Mouse (Mus musculus): ENCODE results near the gene 4930455H04Rik.

The 4930455H04Rik gene

DNA sequence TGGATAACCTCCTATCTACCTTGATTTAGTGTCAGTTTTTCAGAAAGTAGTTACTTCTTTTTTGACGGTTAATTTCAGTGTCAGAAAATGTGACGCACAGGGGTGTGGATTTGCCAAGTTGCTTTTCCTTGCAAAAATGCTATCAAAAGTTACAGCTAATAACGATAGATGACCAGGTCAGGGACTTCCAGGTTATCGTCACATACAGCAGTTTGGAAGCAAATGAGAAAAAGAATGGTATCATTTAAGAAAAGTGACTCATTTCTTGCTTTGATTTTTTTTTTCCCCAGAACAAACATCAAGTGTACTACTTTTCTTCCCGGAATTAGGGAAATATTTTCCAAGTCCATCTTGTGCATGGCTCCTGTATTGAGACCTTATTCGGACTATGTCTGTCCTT lies 631 bp upstream of the 4930455H04Rik start:
- DNase-seq (ENCODE audit: low read depth), result no peak

DNA sequence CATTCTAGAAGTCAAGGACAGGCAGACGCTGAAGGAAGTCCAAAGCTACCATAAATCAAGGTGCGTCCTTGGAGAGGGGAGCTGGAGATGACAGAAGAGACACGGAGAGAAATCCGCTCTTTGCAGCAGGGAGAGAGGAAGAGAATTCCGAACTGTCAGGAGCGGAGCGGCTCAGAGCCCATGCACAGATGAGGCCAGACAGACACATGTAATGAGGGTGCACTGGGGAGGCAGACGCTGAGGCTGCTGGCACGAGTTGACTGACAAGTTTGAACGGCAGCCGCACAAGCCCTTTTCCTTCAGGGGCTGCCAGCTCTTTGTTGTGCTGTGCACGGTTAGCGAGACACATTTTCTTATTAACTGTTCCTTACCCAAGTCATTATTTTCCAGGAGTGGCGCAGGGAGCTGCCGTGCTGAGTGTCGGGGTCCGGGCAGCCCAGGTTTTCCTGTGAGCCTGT lies 502 bp downstream of the 4930455H04Rik start, which contains the start of gene Palmd:
Gene Palmd, minus strand, starts transcription at position 448 of the 458 bp plus-strand sequence.
- DNase-seq (ENCODE audit: low read depth), result no peak

DNA sequence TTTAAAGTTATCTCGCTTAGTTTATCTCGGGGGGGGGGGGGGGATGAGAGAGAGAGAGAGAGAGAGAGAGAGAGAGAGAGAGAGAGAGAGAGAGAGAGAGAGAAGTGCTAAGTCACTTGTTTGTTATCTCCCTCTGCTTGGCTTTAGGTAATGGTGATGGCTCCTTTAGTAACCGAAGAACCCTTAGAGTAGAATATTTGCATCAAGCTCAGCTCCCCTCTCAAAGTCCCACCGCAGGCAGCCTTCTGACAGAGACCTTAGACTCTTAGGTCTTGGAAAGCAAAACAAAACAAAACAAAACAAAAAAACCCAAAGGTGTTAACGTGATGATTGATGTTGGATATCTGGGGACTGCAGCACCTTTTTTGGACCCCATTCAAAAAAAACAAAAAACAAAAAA lies 936 bp downstream of the 4930455H04Rik start:
- no peak for DNase-seq (ENCODE audit: low read depth)

DNA sequence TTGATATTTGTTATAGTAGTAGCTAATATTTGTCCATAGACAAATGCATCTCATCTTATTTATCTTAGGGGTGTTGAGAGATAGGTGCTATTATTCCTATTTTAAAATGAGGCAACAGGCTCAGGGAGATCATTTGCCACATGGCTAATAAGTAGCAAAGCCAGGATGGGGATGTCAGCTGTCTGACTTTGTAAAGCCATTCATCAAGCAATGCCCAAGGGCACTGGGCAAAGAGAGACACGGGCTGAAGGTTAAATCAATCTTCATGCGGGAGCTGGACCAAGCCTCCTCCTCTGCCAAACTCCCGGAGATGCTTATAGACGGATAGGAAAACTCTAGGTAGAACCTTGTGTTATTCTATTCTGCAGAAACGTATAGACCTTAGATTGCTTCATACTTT lies 1.7 kb downstream of the 4930455H04Rik start:
- no peak for DNase-seq (ENCODE audit: low read depth)

DNA sequence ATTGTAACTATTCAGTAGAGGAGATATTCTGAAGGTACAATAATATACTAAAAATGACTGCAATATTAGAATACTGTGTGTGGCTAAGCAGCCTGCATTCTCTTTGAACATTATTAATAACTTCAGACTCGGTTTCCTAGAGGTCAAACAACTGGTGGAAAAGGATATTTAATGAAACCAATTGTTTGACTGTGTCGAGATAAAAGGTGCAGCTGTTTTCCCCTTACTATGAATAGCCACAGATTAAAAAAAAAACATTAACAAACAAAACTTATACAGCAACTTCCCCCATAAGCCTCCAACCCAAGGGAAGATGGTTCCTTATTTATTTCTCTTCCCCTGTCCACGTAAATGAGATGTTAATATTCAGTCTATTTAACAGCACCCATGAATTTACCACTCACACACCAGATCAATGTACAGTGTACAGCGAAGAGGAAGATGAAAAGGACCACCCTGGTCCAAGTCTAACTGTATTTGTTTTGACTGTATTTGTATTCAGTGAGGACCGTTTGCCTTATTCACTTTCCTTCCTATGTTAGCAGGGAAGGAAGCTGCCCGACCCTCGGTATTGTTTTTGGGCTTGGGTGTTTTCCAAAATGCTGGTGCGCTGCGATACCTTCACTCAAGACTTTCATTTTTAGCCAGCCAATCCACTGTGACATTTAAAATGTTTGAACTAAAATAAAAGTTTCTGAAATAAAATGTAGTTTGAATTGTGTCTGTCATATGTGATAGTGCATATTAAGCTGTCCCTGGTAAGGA lies 13.9 kb downstream of the 4930455H04Rik start:
- DNase-seq (ENCODE audit: low read depth), result no peak

DNA sequence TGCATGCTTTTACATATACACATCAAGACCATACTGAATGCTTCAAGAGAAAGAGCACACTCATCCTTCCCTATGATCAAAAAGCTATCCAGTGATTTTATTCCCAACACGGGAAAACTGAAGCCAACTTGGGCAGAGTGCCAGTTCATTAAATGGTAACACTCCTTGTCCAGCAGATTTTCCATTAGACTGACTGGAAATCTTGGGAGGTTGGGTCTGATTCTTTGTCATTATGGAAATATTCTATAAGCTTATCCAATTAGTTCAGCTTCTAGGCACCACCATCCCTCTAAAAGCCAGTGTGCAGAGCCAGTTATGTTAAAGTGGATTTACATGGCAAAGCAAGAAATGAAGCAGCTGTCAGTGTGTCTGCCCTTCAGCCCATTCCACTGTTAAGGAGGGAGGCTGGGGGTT lies 17.0 kb downstream of the 4930455H04Rik start:
- DNase-seq (ENCODE audit: low read depth), result no peak

DNA sequence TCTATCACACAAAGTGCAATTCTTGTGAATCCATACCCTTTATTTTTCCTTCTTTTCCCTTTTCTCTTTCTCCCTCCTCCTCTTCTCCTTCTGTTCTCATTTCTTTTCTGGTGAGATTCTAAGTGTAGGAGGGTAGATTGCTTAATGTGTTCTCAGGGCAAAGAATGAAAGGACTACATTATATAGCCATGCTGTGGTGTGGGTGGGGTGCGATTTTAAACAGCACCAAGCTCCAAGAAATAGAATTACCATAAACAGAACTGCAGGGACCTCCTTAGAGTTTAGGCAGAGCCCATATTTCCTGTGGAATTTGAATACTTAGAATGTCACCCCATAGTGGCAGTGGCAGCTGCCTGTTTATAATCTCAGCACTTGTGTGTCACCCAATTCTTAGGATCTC lies 17.7 kb downstream of the 4930455H04Rik start:
- DNase-seq (ENCODE audit: low read depth), result no peak

DNA sequence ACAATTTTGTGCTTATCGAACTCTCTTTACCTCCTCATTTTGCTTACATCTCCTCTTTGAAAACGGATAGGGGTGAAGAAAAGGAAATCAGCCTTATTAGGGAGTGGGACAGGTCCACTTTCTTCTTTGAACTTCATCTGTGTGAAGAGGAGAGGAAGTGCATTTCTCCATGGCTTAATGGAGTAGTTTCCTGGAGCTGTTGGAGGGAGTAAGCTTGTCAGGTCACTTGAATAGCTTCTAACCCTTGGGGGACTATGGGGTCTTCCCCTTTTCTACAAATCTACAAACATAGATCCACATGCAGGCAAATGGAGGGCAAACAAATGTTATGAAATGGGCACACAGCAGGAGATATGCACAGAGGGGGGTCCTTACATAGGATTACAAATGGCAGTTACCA lies 18.4 kb downstream of the 4930455H04Rik start:
- no peak for DNase-seq (ENCODE audit: low read depth)

DNA sequence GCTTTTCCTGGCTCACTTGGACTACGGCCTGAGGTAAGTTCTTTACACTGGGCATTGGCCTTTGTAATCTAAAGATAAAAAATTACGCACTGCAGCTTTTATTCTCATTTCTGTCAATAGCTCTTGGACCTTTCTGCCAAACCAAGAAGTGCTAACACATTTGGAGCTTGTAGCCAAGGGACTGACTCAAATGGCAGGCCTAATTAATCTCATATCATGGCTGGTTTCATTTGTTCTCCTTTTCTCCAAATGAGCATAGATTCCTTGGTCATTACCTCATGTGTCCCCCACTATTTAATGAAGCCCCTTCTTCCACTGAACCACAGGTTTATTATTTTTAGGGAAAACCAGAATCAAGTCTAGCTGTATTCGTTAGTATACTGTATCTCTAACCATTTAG lies 20.2 kb downstream of the 4930455H04Rik start:
- no peak for DNase-seq (ENCODE audit: low read depth)

DNA sequence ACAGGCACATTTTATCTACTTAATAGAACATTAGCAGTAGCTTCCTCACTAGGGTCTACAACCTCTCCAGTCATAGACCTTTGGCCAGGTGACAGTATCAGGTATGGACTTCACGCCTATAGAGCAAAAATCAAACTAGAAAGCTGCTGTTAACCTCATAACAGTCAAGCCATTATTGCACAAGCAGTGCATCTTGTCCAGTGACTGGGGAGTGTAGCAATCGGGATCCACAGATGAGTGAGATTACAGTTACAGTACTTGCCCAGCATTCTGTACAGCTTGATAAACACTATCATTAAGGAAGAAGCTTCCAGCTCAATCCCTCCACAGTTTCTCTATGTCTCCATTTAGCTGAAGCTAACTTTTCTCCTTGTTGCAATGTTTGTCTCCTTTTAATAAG lies 23.1 kb downstream of the 4930455H04Rik start:
- DNase-seq (ENCODE audit: low read depth), result peak; percentile 59

DNA sequence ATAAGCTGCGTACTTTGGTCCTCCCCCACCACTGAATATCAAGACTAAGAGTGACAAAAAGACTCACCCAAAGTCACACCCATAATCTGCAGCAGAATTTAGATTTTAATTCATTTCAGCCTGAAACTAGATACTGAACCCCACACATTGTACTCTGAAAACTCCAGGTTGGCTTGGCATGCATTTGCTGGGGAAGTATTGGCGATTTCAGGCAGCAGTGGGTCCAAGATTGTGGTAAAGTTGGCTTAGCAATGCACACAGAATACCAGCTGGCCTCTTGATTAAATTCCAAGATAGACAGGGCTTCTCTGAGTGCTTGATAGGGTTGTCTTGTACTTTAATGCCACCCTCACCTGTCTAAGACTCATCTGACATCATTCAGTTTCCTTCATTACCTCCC lies 24.9 kb downstream of the 4930455H04Rik start:
- DNase-seq (ENCODE audit: low read depth), result no peak

DNA sequence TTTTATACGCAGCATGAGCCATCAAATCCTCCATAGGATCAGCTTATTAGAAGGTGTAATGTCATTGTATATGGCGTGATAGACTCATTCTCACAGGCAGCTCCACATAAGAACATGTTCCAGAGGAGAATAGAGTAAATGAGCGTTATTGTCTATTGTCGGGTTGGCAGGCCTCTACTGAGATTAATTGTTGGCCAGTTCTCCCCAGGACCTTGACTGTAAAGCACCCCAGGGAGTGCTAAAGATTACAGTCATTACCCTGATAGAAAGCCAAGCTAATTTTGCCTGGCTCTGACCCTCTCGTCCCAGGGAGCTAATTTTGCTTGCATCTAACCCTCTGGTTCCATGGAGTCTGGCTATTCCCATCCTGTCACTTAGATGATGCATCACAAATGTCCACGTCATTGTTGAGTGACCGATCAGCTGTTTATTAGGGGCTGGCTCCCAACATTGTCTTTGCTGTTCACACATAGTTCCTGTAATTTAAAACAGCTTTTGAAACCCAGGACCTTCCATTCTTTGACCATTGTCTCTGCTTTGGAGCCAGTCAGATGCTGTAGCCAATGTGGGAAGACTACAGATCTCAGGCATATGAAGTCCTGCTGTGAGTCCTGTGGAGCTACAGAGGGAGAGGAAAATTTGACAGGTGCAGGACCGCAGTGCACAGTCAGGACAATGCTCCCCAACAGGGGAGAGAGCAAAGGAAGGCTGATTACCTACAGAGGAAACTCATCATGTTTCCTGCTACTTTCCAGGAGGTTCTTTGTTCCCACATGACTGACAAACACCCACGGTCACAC lies 33.8 kb downstream of the 4930455H04Rik start:
- no peak for DNase-seq (ENCODE audit: low read depth)

DNA sequence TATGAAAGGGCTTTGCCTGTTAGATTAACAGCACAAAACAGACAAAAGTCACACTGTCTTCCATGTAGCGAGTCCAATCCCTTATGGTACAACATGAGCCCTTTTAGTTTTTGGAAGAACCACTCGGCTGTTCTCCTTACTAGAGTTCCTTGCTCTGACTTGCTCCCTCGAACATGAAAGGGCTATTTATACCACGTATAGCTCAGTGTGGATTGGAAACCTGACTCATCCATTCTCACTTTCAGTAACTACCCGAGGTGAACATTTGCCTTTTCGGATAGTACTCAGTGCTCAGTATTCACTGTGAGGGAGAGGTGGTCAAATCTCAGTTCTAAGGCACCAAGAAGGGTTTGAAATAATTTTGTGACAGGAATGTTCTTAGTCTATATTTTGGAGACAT lies 35.3 kb downstream of the 4930455H04Rik start:
- no peak for DNase-seq (ENCODE audit: low read depth)

DNA sequence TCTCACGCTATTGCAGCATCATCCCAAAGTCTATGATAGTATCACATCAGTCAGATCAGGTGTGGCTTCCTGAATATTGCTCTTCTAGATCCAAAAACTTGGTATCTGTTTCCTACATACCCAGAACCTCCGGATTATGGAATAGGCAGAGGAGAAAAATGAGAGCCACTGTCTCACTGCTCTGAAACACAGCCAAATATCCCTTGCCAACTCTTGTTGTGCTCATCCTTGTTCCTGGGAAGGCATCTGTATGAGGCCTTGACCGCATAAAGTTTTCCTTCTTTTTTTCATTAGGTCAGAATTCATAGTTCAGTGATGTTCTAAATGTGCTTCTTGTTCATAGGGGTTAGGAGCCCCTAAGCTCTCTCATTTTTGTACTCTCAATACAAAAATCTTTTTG lies 38.6 kb downstream of the 4930455H04Rik start:
- no peak for DNase-seq (ENCODE audit: low read depth)

DNA sequence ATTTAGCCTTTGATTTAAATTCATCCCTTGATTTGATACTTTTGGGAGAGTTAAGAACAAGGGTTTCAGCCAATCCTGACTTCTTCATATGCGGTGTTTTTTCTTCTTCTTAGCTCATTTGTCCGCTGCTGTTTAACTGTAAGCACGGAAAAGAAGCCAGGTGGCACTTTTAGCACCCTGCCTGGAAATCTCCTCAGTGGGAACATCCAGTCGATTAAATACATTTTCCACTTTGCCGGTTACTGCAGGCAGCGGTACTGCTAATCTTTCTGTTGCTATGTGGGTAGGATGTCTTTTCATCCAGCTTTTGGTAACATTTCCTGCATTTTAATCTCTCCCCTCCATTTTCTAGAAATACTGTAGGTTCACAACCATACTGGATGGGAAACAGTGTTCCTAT lies 39.3 kb downstream of the 4930455H04Rik start:
- DNase-seq (ENCODE audit: low read depth), result no peak

DNA sequence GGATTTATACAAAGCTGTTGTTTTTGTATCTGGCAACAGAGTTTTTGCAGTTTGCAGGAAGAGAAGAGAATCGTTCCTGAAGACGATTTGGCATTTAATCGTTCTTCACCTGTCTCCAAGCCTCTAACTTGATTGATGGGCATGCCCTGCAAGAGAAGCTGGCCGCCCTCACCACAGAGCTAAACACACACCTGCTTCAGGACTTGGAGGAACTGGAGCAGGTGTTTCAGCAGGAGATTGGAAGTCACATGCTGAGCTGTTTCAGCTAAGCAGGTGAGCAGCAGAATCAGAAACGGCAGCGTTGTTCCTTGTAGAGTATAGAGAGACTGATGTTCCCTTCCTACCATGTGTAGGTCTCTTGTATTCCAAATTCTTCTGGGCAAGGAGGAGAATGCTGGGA lies 42.1 kb downstream of the 4930455H04Rik start:
- no peak for DNase-seq (ENCODE audit: low read depth)

DNA sequence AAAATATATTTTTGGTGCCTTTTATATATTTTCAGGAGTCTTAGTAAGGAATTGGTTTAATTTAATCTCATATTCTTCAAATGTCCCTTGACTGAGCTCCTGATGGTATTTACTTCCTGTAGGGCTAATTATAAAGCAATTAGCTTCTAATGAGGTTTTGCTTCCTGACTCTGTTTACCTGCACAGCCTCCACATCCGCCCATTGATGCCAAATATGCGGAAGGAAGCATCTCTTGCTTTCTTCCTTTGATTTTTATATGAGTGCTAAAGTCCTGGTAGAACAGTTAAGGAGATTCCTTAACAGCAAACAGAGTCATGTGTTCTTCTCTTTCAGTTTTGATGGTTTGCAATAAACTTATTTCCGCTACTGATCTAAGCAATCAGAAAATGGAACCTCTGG lies 52.3 kb downstream of the 4930455H04Rik start:
- DNase-seq (ENCODE audit: low read depth), result no peak

DNA sequence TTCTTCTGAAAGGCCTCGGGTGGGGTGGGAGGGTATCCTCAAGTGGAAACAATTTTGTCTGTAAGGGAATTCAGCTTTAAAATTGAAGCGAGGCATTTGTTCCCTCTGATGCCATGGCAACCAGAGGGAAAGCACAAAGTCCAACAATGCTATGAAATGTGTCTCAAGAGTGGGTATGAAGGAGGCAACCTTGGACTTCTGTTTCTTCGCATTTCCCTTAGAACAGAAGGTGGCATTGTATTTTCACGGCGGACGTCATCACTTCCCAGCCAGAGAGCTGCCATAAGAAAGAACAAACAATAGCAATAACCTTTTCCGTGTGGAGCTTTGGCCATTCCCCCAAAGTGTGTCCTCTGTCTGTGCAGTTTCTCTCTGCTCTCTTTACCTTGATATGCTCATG lies 53.8 kb downstream of the 4930455H04Rik start:
- no peak for DNase-seq (ENCODE audit: low read depth)

DNA sequence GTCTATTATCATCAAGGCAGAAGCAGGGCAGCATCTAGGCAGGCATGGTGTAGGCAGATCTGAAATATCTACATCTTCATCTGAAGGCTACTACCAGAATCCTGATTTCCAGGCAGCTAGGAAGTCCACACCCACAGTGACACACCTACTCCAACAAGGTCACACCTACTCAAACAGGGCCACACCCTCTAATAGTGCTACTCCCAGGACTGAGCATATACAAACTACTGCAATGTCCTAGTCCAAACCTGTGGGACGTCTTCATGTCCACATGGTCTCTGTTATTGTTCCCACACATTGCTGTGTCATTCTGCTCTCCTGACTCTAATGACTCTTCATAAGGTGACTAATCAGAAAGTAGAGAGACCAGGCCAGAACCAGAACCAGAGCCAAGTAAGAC lies 56.0 kb downstream of the 4930455H04Rik start:
- peak; percentile 16 for DNase-seq (ENCODE audit: low read depth)

DNA sequence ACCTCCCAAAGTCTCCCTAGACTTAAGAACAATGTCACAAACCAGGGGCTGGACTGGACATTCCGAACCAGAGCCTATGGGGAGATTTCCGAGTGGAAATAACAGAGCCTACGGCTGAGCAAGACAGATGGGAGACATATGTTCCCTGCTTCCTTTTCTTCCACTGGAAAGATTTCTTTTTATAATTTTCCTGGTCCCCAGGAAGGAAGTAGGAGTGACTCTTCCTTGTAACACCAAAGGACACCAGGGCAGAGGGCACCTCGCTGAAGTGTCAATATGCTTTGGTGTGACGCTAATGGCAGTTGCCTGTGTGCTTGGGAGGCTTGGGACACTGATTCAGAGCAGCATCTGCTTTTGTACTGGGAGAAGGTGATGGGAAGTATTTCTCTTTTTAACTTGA lies 56.5 kb downstream of the 4930455H04Rik start:
- DNase-seq (ENCODE audit: low read depth), result no peak

DNA sequence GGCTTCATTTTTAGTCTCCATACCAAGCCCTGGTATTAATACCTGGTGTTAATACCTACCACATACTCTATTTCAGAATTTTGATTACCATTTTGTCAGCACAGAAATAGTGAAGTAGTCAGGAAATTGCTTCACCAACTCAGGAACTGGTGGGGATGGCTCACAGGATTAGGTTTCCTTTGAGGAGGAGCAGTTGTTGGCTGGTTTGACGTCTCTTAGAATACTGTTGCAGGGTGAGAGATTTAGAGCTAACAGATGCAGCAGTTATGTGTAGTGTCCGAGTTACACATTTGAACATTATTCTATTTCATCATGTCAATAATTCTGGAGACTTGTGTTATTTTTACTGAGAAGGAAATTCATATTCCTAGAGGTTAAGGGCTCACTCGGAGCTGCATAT lies 57.4 kb downstream of the 4930455H04Rik start:
- DNase-seq (ENCODE audit: low read depth), result peak; percentile 70

Data from 416B (cell line).